Mouse (Mus musculus) embryonic fibroblast, embryonic 13.5 days (primary cell): ENCODE results near the gene Hist1h4b.

ENCODE experiments used
- CTCF ChIP-seq: IDR thresholded peaks from 2 replicates; pipeline ENCODE4 v1.5.1; 2011; ENCODE audit warnings: mild to moderate bottlenecking, control low read depth, low read length, moderate library complexity, borderline replicate concordance; ENCODE audit not compliant: insufficient read depth
- POLR2A ChIP-seq: IDR thresholded peaks from 2 replicates; pipeline ENCODE4 v1.6.1; 2011; ENCODE audit warnings: low read depth, mild to moderate bottlenecking, control low read depth, low read length, moderate library complexity

DNA sequence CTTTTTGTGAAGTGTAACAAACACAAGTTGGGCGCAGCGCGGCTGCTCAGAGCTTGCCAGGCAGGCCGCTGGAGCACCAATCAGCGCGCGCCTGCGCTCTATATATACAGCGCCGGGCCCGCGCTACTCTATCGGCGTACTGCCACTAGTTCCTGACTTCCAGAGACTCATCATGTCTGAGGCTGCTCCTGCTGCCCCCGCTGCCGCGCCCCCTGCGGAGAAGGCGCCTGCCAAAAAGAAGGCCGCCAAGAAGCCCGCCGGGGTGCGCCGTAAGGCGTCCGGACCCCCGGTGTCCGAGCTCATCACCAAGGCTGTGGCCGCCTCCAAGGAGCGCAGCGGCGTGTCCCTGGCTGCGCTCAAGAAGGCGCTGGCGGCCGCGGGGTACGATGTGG, 18.1 kb upstream of the Hist1h4b start, which contains the start of gene Hist1h1c:
- TF ChIP-seq POLR2A (peak; percentile 99), CTCF (no peak)
